Mouse (Mus musculus): Measurements from ENCODE around the gene Syp. TPM values are rescaled to one million over a fixed set of nuclear protein-coding genes. Genes with fewer than 3 reads are reported as not detected.
A peak's percentile ranks its signal among the peaks of the same experiment; 100 is the strongest.

Gene Syp
- polyA plus RNA-seq, 1 experiment from 2014 or later, result 3.9 TPM

- DNase-seq (ENCODE audit: low spot score), result no peak
These were observed 42.6 kb downstream of the Syp start, which contains the start of gene Magix for GRCm38 (mm10) chrX:7680864-7681263. Magix (minus strand) TSS chrX:7681251.

GRCm38 (mm10) chrX:7688321-7688720 is 50.0 kb downstream of the Syp start:
- Histone ChIP-seq H3K27ac (ENCODE audit: low read depth) (no peak overlapping the region), H3K4me2 (ENCODE audit: low read length) (no peak overlapping the region), H3K9me3 (ENCODE audit: control insufficient read depth, low read length) (no peaks in the 10 kb centered on the region), H3K4me1 (replicated peaks; ENCODE audit: control insufficient read depth, insufficient read depth, low read length) (no peaks in the 10 kb centered on the region), H3K27me3 (replicated peaks; ENCODE audit: control insufficient read depth, insufficient read depth, low read length) (no peaks in the 10 kb centered on the region), H3K36me3 (ENCODE audit: control insufficient read depth, insufficient read depth, low read length) (no peaks in the 10 kb centered on the region), H3K9ac (ENCODE audit: low read length) (no peak overlapping the region), H3K4me3 (ENCODE audit: low read depth, low read length) (no peak overlapping the region)
- DNase-seq (ENCODE audit: low spot score) (no peak), ATAC-seq (replicated peaks; ENCODE audit: low FRiP score, low TSS enrichment, low read depth) (no peak)
- 100% methylated on average over 2 of the region's 2 CpGs for WGBS

More at GRCm38 (mm10) chrX:7680864-7681263, 42.6 kb downstream of the Syp start, which contains the start of gene Magix:
- Histone ChIP-seq H3K27ac (ENCODE audit: low read depth) (no peak within 1 kb of the TSS), H3K4me1 (replicated peaks; ENCODE audit: control insufficient read depth, insufficient read depth, low read length) (no peaks in the 10 kb centered on the region), H3K27me3 (replicated peaks; ENCODE audit: control insufficient read depth, insufficient read depth, low read length) (no peaks in the 10 kb centered on the region), H3K9me3 (ENCODE audit: control insufficient read depth, low read length) (no peaks in the 10 kb centered on the region), H3K9ac (ENCODE audit: low read length) (no peak within 1 kb of the TSS), H3K4me2 (ENCODE audit: low read length) (peak within 1 kb of the TSS; percentile 46), H3K4me3 (ENCODE audit: low read depth, low read length) (peak within 1 kb of the TSS; percentile 18; the same call in 1 of the 2 replicates), H3K36me3 (ENCODE audit: control insufficient read depth, insufficient read depth, low read length) (no peaks in the 10 kb centered on the region)
- no peak for ATAC-seq (replicated peaks; ENCODE audit: low FRiP score, low TSS enrichment, low read depth)
- 69% methylated on average over 14 of the region's 14 CpGs for WGBS

- DNase-seq (ENCODE audit: low spot score) (no peak), ATAC-seq (replicated peaks; ENCODE audit: low FRiP score, low TSS enrichment, low read depth) (no peak)
- Histone ChIP-seq H3K27ac (ENCODE audit: low read depth) (no peak overlapping the region), H3K9ac (ENCODE audit: low read length) (no peak overlapping the region), H3K36me3 (ENCODE audit: control insufficient read depth, insufficient read depth, low read length) (no peaks in the 10 kb centered on the region), H3K9me3 (ENCODE audit: control insufficient read depth, low read length) (no peaks in the 10 kb centered on the region), H3K4me2 (ENCODE audit: low read length) (no peak overlapping the region), H3K27me3 (replicated peaks; ENCODE audit: control insufficient read depth, insufficient read depth, low read length) (no peaks in the 10 kb centered on the region), H3K4me3 (ENCODE audit: low read depth, low read length) (no peak overlapping the region), H3K4me1 (replicated peaks; ENCODE audit: control insufficient read depth, insufficient read depth, low read length) (no peaks in the 10 kb centered on the region)
- 72% methylated on average over 3 of the region's 3 CpGs for WGBS
These were observed 52.2 kb downstream of the Syp start for GRCm38 (mm10) chrX:7690486-7690885.

- H3K4me1 ChIP-seq (replicated peaks; ENCODE audit: control insufficient read depth, insufficient read depth, low read length), result no peaks in the 10 kb centered on the region
- H3K36me3 ChIP-seq (ENCODE audit: control insufficient read depth, insufficient read depth, low read length), result no peaks in the 10 kb centered on the region
- 34% methylated on average over 4 of the region's 4 CpGs for WGBS
- H3K27ac ChIP-seq (ENCODE audit: low read depth), result no peak overlapping the region
- DNase-seq (ENCODE audit: low spot score), result no peak
- no peak overlapping the region for H3K4me3 ChIP-seq (ENCODE audit: low read depth, low read length)
- no peak overlapping the region for H3K9ac ChIP-seq (ENCODE audit: low read length)
- no peaks in the 10 kb centered on the region for H3K9me3 ChIP-seq (ENCODE audit: control insufficient read depth, low read length)
- no peaks in the 10 kb centered on the region for H3K27me3 ChIP-seq (replicated peaks; ENCODE audit: control insufficient read depth, insufficient read depth, low read length)
- H3K4me2 ChIP-seq (ENCODE audit: low read length), result no peak overlapping the region
- no peak for ATAC-seq (replicated peaks; ENCODE audit: low FRiP score, low TSS enrichment, low read depth)
These were observed 54.6 kb downstream of the Syp start for GRCm38 (mm10) chrX:7692862-7693261.

GRCm38 (mm10) chrX:7696520-7696919 is 58.2 kb downstream of the Syp start:
- ATAC-seq (replicated peaks; ENCODE audit: low FRiP score, low TSS enrichment, low read depth) (0 out of 2 replicates have a peak, but pooled peaks have one; percentile 47), DNase-seq (ENCODE audit: low spot score) (no peak)
- no peaks in the 10 kb centered on the region for H3K27me3 ChIP-seq (replicated peaks; ENCODE audit: control insufficient read depth, insufficient read depth, low read length)
- H3K36me3 ChIP-seq (ENCODE audit: control insufficient read depth, insufficient read depth, low read length), result peaks cover under 1% of the 10 kb centered on the region; the same call in 1 of the 2 replicates
- no peak overlapping the region for H3K27ac ChIP-seq (ENCODE audit: low read depth)
- no peaks in the 10 kb centered on the region for H3K9me3 ChIP-seq (ENCODE audit: control insufficient read depth, low read length)
- H3K9ac ChIP-seq (ENCODE audit: low read length), result no peak overlapping the region
- peak overlapping the region; percentile 62 for H3K4me3 ChIP-seq (ENCODE audit: low read depth, low read length)
- 27% methylated on average over 6 of the region's 6 CpGs for WGBS
- peak overlapping the region; percentile 41 for H3K4me2 ChIP-seq (ENCODE audit: low read length)
- H3K4me1 ChIP-seq (replicated peaks; ENCODE audit: control insufficient read depth, insufficient read depth, low read length), result no peaks in the 10 kb centered on the region

- H3K36me3 ChIP-seq (ENCODE audit: control insufficient read depth, insufficient read depth, low read length), result peaks cover 5% of the 10 kb centered on the region; the same call in 1 of the 2 replicates
- H3K4me3 ChIP-seq (ENCODE audit: low read depth, low read length), result peak within 1 kb of the TSS; percentile 62
- ATAC-seq (replicated peaks; ENCODE audit: low FRiP score, low TSS enrichment, low read depth) (peak; percentile 91), DNase-seq (ENCODE audit: low spot score) (peak; percentile 75)
- H3K27ac ChIP-seq (ENCODE audit: low read depth), result no peak within 1 kb of the TSS
- peak within 1 kb of the TSS; percentile 58 for H3K4me2 ChIP-seq (ENCODE audit: low read length)
- no peaks in the 10 kb centered on the region for H3K9me3 ChIP-seq (ENCODE audit: control insufficient read depth, low read length)
- peak within 1 kb of the TSS; percentile 55 for H3K9ac ChIP-seq (ENCODE audit: low read length)
- 6% methylated on average over 33 of the region's 33 CpGs for WGBS
- H3K4me1 ChIP-seq (replicated peaks; ENCODE audit: control insufficient read depth, insufficient read depth, low read length), result no peaks in the 10 kb centered on the region
- H3K27me3 ChIP-seq (replicated peaks; ENCODE audit: control insufficient read depth, insufficient read depth, low read length), result no peaks in the 10 kb centered on the region
These were observed 58.7 kb downstream of the Syp start, which contains the start of gene Gpkow for GRCm38 (mm10) chrX:7696954-7697381. Gpkow (plus strand) TSS chrX:7697131.

Other genes with a start within 250 kb of the Syp start
- 0.05 TPM in 1 of 2 replicates, not detected in the other for gene Foxp3, start 64.8 kb upstream of the Syp start, polyA plus RNA-seq (2014; fragmentation: Nextera tagmentation; extraction: Ambion mirVana)
- 1.4 and 2.2 TPM in 2 replicates for gene Ppp1r3f, start 64.2 kb upstream of the Syp start, polyA plus RNA-seq (2014; fragmentation: Nextera tagmentation; extraction: Ambion mirVana)
- gene Ccdc22, start 33.0 kb upstream of the Syp start, polyA plus RNA-seq (2014; fragmentation: Nextera tagmentation; extraction: Ambion mirVana), result 28.0 and 29.7 TPM in 2 replicates
- gene Cacna1f, start 31.4 kb upstream of the Syp start, polyA plus RNA-seq (2014; fragmentation: Nextera tagmentation; extraction: Ambion mirVana), result 0.04 TPM in 1 of 2 replicates, not detected in the other
- gene Prickle3, start 18.8 kb downstream of the Syp start, polyA plus RNA-seq (2014; fragmentation: Nextera tagmentation; extraction: Ambion mirVana), result 6.5 and 8.2 TPM in 2 replicates
- gene Plp2, start 32.9 kb downstream of the Syp start, polyA plus RNA-seq (2014; fragmentation: Nextera tagmentation; extraction: Ambion mirVana), result 238 TPM in 2 replicates
- gene Magix, start 42.8 kb downstream of the Syp start, polyA plus RNA-seq (2014; fragmentation: Nextera tagmentation; extraction: Ambion mirVana), result 0.39 and 0.57 TPM in 2 replicates
- 33.6 and 38.0 TPM in 2 replicates for gene Gpkow, start 58.7 kb downstream of the Syp start, polyA plus RNA-seq (2014; fragmentation: Nextera tagmentation; extraction: Ambion mirVana)
- gene Wdr45, start 75.9 kb downstream of the Syp start, polyA plus RNA-seq (2014; fragmentation: Nextera tagmentation; extraction: Ambion mirVana), result 21.5 and 24.9 TPM in 2 replicates
- 0.42 TPM in 1 of 2 replicates, not detected in the other for gene Gm45208, start 83.8 kb downstream of the Syp start, polyA plus RNA-seq (2014; fragmentation: Nextera tagmentation; extraction: Ambion mirVana)
- gene Praf2, start 90.0 kb downstream of the Syp start, polyA plus RNA-seq (2014; fragmentation: Nextera tagmentation; extraction: Ambion mirVana), result 81.0 and 81.1 TPM in 2 replicates
- gene Ccdc120, start 112.4 kb downstream of the Syp start, polyA plus RNA-seq (2014; fragmentation: Nextera tagmentation; extraction: Ambion mirVana), result 14.1 and 15.4 TPM in 2 replicates
- 18.5 and 19.7 TPM in 2 replicates for gene Tfe3, start 124.1 kb downstream of the Syp start, polyA plus RNA-seq (2014; fragmentation: Nextera tagmentation; extraction: Ambion mirVana)
- 31.3 and 35.8 TPM in 2 replicates for gene Gripap1, start 151.3 kb downstream of the Syp start, polyA plus RNA-seq (2014; fragmentation: Nextera tagmentation; extraction: Ambion mirVana)
- gene Kcnd1, start 183.8 kb downstream of the Syp start, polyA plus RNA-seq (2014; fragmentation: Nextera tagmentation; extraction: Ambion mirVana), result 1.6 and 2.2 TPM in 2 replicates
- 30.4 and 32.1 TPM in 2 replicates for gene Otud5, start 202.9 kb downstream of the Syp start, polyA plus RNA-seq (2014; fragmentation: Nextera tagmentation; extraction: Ambion mirVana)
- 5.8 and 7.5 TPM in 2 replicates for gene Pim2, start 239.8 kb downstream of the Syp start, polyA plus RNA-seq (2014; fragmentation: Nextera tagmentation; extraction: Ambion mirVana)
- gene Slc35a2, start 245.6 kb downstream of the Syp start, polyA plus RNA-seq (2014; fragmentation: Nextera tagmentation; extraction: Ambion mirVana), result 12.3 and 12.6 TPM in 2 replicates